Mouse (Mus musculus) fat pad, adult 2 months (tissue): ENCODE measurements around the gene Olfr523.
"Not testable (repeated sequence)": the region's sequence is repeated elsewhere in the genome, so short reads cannot be mapped to it uniquely, and the experiment has no call there.

Source experiments
- DNase-seq: peaks from one replicate; pipeline ENCODE4 v3.0.0-alpha.2; 2011; ENCODE audit warnings: low read depth, low spot score; ENCODE audit errors: extremely low read depth

The Olfr523 gene

DNA sequence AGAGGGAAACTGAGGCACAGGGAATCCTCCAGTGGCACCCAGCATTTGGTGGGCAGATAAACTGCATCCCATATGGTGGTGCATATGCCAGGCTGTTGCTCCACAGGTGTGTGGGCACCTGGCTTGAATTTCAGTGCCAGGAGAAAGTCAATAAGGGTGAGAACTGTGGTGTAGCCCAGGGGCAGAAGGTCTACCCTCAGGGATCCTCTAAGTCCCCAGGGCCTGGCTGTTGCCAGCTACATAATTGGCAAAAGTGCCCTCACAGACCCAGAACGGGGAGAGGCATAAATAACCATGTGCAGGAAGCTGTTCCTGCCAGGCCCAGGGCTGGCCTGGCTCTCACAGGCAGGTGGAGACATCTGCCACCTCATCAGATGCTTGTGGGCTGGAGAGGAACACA, at the start of gene Olfr523:
Olfr523 (plus strand) TSS at position 282 of the 400 bp plus-strand sequence.
- DNase-seq, result no peak

DNA sequence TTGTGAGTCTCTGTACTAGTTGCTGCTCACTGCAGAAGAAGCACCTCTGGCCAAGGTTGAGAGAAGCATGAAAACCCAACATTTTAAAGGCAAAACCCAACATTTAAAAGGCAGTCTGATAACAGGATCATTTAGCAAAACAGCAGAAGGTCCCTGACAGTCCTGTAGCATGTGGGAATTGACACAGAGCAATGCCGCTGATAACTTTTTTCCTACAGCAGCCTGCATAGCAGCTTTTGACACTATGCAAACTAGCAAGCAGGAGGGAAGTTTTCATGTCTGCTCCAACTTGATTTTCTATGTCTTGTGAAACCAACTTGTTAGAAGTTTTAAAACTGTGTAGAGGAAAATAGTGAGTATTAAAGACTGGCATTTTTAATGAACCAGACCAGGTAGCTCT, 48.6 kb upstream of the Olfr523 start:
- DNase-seq, result no peak

DNA sequence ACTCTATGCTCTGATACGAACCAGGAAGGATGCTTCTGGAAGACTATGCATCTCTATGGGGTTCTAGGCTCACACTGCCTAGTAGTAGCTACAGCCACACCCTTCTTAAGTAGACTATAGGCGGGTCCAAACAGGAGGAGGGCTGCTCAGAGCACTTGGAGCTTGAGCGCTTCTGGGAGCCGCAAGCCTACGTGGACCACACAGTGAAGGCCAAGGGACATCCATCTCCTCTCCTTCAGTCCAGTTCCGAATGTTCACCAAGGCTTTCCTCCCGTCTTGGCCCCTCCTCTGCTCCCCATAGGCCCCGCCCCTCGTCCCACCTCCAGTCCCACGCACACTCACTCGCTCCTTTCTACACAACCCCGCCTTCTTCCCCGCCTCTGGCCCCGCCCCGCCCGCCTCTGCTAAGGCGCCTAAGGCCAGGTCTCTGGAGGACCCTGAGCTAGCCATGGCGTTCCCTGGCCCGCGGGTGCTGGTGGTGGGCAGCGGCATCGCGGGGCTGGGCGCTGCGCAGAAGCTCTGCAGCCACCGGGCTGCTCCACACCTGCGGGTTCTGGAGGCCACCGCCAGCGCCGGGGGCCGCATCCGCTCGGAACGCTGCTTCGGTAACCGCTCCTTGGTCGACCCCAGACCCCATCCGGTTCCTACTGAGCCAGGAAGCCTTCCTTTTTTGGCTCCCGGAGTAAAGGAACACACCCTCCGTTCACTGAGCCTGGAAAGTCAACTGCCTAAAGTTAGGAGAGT, 47.6 kb upstream of the Olfr523 start:
- peak; percentile 37 for DNase-seq

DNA sequence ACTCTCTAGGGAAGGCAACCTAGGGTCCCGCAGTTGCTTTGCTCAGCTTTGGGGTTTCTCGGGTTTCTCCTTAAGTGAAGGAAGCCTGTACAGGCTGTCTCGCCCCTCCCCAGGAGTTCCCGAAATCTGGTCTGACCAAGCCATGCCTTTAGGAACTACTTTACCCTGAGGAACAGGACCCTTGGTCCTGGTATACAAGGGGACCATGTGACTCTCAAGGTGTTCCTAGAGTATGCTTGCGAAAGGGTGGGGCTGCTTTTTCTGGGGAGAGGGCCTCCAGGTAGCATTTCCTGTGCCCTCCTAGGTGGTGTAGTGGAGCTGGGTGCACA, 47.0 kb upstream of the Olfr523 start:
- no peak for DNase-seq

DNA sequence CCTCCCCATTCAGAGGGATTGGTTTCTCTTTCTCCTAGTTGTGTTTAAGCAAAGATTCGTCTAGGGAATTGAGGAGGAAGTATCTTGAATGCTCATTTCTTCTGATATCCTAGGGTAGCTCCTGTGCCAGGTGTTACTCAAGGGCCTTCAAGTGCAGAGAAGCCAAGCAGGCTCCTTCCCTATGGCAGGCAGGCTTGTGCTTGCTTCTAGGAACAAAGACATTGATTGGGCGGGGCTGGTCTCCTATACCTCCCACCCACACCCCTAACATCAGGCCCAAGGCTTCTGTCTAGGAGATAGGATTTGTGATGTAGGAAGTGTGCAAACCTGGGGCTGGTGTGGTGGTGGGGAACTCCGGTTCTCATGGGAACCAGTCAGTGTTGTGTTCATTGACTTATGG, 46.1 kb upstream of the Olfr523 start:
- peak; percentile 67 for DNase-seq

DNA sequence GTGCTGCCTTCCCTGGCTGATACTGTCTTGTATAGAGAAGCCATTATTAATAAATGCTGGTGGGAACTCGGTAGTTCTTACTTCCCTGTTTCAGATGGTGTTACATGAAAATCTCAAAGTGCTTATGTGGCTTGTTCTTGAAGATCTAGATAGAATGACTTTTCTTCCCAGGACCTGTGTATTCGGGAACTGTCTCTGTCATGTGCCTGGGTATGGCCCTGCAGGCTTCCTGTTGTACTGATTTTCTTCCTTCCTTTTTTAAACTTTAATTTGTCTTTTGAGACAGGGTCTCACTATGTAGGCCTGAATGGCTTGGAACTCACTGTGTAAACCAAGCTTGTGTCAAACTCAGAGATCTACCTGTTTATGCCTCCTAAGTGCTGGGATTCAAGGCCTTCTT, 45.1 kb upstream of the Olfr523 start:
- DNase-seq, result no peak

DNA sequence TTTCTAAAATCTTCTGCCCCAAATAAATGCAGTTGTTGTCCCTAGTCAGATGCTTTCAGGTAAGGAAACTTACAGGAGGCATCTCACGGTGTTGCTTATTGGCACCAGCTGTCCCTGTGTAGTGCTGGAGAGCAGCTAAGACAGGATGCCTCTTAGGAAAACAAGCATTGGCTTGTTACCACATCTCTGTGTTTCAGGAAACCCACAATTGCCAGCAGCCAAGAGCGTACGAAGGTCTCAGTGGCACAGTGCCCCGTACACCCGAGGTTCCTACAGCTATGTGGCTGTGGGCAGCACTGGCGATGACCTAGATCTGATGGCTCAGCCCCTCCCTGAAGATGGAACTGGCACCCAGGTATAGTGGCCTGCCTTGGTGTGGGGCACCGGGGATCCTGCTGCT, 40.8 kb upstream of the Olfr523 start:
- peak; percentile 50 for DNase-seq

DNA sequence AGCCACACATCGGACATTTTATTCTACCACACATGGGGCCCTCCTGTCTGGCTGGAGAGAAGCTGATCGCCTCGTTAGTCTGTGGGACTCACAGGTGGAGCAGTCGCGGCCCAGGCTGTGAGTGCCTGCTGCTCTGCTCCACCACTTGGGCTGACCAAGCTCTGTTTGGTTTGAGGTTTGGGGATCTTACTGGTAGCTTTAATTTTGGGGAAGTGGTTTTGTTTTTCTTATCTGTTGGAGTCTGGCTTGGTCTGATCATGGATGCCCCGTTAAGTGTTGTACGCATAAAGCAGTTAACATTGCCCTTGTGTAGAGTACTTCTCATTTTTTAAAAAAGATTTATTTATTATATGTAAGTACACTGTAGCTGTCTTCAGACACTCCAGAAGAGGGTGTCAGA, 39.0 kb upstream of the Olfr523 start:
- not testable (repeated sequence) for DNase-seq

DNA sequence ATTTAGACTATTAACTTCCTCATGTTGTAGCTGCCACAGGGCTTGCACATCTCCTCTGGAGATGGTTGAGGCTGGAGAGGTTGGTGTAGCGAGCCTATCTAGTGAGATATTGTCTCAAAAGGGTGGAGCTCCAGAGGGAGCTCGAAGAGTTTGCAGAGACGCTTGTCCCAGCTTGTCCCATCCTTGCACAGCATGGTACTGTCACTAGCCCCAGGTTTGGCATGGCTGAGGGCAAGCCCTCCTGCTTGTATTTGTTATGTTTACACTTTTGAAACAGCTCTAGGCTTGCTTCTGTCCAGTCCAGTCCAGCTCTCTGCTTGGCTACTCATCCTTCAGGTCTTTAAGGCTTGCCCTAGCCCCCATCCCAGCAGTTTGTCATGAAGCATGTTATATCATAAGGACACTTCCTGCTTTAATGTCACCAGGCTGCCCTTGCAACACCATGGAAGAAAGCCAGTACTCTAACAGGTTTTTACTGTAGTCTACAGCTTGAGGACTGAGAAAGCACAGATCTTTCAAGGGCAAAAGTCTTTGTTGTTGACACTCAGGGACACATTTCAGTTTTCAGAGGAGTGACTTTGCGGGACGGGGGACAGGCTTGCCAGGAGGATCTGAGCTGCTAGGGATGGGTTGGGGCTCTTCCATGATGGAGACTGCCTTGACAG, 37.8 kb upstream of the Olfr523 start:
- DNase-seq, result peak; percentile 49

DNA sequence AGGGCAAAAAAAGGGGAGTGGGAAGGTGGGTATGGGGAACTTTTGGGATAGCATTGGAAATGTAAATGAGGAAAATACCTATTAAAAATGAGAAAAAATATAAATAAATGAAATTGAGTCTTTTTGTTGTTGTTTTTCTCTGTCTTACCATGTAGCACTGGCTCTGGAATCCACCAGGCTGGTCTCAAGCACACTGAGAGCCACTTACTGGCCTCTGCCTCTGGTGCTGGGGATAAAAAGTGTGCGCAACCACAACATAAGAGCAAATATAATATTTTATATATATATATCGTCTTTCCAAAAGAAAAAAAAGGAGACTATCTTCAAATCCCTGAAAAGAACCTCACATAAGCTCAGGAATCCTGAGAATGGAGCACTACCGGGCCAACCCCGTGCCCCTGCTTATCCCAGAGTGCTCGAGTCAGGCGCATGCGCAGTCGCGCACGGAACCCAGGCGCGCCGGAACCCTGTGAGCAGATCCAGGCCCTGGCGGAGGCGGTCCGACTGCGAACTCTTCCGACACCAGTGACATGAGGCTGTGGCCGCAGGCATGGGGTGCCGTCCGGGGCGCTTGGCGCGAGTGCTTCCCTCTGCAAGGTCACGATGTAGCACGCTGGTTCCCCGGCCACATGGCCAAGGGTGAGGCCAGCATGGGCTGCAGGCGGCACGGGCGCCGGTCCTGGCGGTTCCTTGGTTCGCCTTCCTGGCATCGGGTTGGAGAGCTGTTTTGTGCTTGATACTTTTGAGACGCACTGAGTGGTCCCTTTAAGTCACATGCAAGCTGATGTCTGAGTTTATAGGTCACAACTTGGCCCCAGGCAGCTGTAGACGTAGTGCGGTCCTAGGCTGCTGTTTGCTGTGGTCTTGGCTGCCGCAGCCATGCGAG, 35.6 kb upstream of the Olfr523 start, which contains the start of gene Mtg1:
Mtg1 (plus strand) TSS at position 430 of the 886 bp plus-strand sequence.
- DNase-seq, result no peak

DNA sequence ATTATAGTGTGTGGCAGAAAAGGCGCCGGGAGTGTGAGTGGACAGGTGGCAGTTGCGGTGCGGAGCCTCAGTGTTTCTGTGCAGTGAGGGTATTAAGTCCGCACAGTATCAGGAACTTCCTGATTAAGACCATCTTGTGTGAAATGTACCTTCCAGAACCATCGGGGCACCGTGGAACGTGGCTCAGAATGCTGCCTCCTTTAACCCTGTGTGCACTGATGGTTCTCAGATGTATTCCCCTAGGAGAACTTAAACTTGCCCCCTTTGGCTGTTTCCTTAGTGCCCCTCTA, 35.1 kb upstream of the Olfr523 start:
- no peak for DNase-seq

DNA sequence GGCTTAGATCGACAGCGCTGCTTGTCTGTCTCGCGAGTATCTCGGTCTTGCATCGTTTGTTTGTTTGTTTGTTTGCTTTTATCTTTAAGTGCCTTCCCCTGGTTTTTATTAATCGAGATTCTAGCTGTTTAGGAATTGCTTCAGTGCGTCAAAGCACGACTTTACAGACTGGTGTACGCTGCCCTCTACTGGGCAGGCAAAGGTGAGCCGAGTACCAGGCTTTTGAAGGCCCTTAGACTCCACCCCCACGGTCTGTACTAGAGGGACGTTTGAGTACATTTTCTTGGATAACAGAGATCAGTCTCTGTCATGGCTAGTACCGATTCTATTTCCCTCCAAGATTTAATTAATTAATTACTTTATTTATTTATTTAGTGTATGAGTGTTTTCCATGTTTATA, 31.7 kb upstream of the Olfr523 start:
- DNase-seq, result no peak

DNA sequence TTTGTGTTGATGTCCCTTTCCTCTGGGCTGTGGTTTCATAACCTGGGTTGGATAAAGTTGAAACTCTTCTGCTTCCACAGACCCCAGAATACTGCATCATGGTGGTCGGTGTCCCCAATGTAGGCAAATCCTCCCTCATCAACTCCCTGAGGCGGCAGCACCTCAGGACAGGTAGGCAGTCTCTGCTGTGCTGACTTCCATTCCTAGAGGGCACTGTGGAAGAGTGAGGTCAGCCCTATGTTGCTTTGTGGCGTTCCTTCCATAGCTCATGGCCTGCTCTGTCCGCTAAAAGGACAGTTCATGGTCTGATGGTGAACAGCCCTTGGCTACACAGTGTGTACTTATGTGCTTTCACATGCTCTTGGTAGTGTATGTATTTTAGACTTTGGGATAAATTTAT, 28.5 kb upstream of the Olfr523 start:
- no peak for DNase-seq

DNA sequence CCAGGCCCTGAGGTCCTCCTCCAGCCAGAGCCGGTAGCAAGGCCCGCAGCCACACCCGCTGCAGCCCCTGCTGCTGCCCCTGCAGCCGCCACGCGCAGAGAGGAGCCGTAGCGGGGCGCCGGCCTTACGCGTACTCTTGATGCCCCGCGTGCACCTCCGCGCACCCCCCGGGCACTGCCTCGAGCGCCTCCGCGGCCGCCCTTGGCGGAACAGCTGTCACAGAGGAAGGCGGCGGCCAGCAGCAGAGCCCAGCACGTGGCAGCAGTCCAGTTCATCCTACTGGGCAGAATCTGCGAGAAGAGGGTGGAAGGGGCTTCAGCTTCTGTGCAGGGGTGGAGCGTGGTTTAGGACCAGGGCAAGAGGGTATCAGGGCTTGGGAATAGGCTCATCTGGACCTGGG, 19.6 kb upstream of the Olfr523 start:
- DNase-seq, result no peak

DNA sequence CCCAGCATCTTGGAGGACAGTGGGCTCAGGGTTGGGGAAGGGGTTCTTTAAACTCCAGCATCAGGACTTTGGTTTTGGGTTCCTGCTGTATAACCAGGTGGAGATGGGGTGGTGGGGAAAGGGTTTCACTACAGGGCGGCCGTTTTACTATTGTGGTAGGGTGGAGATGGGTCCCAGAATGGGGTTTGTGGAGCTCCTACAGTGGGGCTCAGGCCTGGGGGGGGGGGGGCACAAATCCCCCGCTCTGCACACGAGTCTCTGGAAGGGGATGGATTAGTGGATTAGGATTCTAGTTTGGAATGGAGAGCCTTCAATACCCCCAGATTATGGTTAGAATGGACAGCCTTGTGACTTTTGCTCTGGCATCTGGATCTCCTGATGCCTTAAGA, 19.2 kb upstream of the Olfr523 start:
- no peak for DNase-seq

DNA sequence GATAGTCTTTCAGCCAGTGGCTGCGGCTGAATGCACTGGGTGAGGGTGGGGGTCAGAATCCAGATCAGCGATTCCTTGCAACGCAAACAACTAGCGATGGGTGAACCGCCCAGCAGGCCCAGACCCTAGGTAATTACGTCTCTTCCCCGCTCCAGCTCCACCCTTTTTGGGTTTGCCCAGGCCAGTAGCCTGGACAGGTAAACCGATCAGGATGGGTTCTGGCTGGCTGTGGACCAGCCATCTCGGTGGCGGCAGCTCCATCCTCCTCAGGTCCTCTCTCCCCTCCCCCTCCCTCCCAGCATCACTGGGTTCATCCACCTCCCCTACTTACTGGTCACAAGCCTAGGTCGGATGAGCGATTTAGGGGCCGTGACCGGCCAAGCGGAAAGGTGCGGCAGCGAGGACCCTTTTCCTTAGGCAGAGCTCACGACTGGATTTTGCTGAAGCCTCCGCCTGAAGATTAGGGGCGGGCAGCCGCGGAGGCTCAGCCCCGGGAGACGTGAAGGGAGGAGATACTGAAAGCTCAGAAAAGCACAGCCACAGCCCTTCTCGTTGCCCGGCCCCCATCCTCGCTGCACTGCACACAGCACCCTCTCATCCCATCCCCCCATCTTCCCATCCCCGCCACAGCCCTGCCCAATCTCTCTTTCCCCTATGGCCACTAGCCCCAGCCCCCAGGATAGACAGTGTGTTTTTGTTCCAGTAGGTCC, 18.6 kb upstream of the Olfr523 start, which contains the start of gene Sprn:
Sprn (minus strand) TSS at position 660 of the 710 bp plus-strand sequence.
- DNase-seq, result no peak

DNA sequence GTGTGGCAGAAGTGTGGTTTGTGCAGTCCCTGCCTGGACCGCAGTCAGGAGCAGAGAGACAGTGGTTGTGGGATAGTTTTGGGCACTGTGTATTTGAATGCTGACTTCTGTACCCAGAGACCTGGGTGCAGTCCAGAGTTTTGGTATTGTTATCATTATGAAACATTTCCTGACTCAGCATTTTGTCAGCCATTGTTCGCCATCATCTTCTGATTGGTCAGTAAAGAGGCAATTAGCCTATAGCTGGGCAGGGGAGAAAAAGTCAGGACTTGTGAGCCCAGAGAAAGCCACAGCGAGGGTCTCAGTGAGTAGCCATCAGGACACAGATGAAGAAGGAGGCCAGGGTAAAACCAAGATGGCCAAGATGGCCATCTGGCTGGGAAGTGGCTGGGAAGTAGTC, 12.7 kb upstream of the Olfr523 start:
- no peak for DNase-seq

DNA sequence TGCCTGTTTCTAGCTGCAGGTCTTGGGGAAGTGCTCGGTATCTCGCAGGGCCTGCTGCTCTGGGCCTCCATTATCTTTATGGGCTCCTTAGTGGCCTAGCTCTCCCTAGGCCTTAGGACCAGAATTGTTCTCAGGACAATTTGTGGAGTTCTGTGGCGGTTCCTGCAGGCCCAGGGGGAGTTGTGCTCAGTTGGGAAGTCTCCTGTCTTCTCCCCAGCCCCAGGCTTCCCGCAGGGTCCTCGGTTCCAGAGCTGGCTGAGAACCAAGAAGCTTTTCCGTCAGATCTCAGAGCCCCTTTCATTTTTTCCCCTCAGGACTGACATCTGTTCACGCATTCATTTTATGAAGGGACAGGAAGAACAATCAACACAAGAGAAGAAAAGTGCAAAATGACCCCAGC, 8.4 kb upstream of the Olfr523 start, which contains the start of gene Olfr522:
Olfr522 (minus strand) TSS at position 101 of the 400 bp plus-strand sequence.
- DNase-seq, result no peak

DNA sequence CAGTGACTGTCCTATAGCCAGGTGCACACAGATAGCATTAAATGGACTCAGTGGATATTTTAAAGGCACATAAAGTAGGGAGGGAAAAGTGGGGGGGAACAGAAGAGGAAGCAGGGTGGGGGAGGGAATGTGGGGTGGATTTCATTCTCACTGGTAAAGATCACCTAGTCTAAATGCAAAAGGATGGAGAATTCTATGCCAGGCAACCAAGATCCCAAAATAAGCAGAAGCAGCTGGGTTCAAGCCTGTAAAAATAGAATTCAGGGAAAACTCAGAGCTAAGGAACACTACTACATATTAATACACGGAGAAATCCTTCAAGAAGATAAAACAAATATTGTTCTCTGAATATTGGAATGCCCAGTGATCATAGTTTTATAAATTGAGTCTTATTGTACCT, 5.1 kb upstream of the Olfr523 start:
- no peak for DNase-seq

DNA sequence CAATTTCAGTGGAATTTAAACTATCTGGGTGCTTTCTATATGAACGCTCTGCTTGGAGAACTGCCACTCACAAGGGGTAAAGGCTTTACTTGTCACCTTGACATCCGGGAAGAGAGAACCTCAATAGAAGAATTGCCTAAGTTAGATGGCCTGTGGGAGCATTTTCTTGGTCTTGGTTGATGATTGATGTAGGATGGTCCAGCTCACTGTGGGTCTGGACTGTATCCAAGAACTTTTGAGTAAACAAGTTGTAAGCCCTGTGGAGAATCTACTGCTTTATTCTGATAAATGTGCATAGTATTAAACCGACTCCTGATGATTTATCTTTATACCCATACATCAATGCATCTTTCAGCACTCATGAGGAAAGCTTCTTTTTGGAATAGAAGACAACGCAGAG, 3.6 kb upstream of the Olfr523 start:
- no peak for DNase-seq

DNA sequence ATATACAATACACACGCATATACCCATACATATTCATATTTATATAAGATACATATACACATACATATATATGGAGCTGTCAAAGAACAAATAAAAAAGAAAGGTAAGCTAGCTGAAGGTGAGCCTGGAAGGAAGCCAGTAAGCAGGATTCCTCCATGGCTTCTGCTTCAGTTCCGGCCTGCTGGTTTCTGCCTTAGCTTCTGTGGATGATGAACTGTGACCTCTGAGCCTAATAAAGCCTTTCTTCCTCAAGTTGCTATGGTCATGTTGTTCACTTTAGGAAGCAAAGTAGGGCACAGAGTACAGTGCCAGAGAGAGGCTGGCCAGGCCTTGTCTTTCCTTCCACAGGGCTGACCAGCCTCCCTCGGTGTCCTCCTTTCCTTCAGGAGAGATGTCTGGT, 2.2 kb upstream of the Olfr523 start:
- no peak for DNase-seq
